Mouse (Mus musculus): ENCODE results near the gene Hspa1l. TPM values are rescaled to one million over a fixed set of nuclear protein-coding genes. Genes with fewer than 3 reads are reported as not detected.
"Not testable (repeated sequence)": the region's sequence is repeated elsewhere in the genome, so short reads cannot be mapped to it uniquely, and the experiment has no call there.

Hspa1l gene
- total RNA-seq, 2 experiments from 2014 or later, result 0.22 to 0.31 TPM

DNA sequence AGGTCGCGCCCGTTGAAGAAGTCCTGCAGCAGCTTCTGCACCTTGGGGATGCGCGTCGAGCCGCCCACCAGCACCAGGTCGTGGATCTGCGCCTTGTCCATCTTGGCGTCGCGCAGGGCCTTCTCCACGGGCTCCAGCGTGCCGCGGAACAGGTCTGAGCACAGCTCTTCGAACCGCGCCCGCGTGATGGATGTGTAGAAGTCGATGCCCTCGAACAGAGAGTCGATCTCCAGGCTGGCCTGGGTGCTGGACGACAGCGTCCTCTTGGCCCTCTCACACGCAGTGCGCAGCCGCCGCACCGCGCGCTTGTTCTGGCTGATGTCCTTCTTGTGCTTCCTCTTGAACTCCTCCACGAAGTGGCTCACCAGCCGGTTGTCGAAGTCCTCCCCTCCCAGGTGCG, 1.7 kb upstream of the Hspa1l start:
- not testable (repeated sequence) for DNase-seq (ENCODE audit: extremely low spot score in 1 of 2, low spot score in 1 of 2)

DNA sequence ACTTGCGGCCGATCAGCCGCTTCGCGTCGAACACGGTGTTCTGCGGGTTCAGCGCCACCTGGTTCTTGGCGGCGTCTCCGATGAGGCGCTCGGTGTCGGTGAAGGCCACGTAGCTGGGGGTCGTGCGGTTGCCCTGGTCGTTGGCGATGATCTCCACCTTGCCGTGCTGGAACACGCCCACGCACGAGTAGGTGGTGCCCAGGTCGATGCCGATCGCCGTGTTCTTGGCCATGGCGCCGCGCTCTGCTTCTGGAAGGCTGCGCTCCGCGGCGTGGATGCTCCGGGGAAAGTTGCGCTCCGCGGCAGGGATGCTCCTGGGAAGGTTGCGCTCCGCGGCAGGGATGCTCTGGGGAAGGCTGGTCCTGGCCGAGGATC, 822 bp upstream of the Hspa1l start:
- DNase-seq (ENCODE audit: extremely low spot score in 1 of 2, low spot score in 1 of 2), result not testable (repeated sequence)

DNA sequence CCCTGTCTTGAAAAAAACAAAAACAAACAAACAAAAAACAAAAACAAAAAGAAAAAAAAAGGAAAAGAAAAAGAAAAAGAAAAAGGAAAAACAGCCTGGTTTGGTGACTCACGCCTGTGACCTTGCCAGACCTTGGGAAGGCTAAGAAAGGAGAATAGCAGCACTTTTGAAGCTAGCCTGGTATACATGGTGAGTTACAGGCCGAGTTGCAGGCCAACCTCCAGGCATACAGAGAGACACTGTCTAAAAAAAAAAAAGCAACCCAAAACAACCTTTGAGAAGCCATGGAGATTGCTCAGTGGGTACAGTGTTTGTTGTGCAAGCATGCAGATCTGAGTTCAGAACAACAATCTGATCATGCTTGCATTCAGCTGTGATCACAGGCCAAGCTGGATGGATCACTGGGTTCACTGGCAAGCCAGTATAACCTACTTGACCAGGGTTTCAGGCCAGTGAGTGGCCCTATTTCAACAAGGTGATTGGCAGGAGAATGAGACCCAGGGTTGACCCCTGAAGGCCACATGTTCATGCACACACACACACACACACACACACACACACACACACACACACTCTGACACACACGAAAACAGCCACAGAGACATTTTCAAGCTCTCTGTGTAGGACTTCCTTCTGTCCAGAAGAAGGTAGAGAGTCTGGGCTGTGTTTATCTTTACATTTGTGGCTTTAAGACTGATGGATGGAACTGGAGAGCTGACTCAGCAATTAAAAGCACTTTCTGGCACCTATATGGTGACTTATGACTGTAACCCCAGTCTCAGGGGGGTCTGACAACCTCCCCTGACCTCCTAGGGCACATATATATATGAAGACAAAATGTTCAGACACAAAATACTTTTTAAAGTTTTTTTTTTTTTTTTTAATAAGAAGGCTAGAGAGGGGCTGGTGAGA, 3.3 kb downstream of the Hspa1l start:
- no peak for DNase-seq (ENCODE audit: extremely low spot score in 1 of 2, low spot score in 1 of 2)

DNA sequence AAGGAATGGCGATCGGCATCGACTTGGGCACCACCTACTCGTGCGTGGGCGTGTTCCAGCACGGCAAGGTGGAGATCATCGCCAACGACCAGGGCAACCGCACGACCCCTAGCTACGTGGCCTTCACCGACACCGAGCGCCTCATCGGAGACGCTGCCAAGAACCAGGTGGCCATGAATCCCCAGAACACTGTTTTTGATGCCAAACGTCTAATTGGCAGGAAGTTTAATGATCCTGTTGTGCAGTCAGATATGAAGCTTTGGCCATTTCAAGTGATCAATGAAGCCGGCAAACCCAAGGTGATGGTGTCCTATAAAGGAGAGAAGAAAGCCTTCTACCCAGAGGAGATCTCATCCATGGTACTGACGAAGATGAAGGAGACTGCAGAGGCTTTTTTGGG, 4.5 kb downstream of the Hspa1l start:
- DNase-seq (ENCODE audit: extremely low spot score in 1 of 2, low spot score in 1 of 2), result no peak

DNA sequence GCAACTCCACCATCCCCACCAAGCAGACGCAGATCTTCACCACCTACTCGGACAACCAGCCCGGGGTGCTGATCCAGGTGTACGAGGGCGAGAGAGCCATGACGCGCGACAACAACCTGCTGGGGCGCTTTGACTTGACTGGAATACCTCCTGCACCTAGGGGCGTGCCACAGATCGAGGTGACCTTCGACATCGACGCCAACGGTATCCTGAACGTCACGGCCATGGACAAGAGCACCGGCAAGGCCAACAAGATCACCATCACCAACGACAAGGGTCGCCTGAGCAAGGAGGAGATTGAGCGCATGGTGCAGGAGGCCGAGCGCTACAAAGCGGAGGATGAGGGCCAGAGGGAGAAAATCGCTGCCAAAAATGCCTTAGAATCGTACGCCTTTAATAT, 5.7 kb downstream of the Hspa1l start:
- no peak for DNase-seq (ENCODE audit: extremely low spot score in 1 of 2, low spot score in 1 of 2)

DNA sequence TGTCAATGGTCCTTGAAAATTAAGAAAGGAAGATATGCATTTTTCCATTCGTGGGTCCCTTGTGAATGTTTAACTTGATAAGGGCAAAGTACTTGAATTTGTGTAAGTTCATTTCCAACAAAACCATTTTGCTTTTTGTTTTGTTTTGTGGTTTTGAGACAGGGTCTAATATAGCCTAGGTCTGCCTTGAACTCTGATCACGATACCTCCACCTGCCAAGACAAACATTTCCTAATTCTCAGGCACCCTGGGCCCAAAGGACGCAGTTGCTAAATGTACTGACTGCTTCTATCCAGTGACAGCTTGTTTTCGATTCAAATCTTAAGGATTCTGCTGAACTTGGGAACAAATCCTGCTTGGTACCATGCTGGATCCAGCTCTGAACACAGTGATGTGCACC, 7.1 kb downstream of the Hspa1l start:
- no peak for DNase-seq (ENCODE audit: extremely low spot score in 1 of 2, low spot score in 1 of 2)

DNA sequence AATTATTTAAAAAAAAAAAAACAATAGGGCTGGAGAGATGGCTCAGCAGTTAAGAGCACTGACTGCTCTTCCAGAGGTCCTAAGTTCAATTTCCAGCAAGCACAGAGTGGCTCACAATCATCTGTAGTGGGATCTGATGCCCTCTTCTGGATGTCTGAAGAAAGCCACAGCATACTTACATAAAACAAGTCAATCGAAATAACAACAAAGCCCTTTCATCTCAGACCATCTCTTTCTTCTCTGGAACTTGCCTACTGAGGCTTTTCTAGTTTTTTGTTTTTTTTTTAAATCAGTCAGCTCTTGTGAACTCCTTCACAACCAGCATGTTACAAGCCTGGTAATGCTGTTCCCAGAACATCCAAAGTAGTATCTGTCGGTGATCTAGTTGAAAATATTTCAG, 8.2 kb downstream of the Hspa1l start:
- DNase-seq (ENCODE audit: extremely low spot score in 1 of 2, low spot score in 1 of 2), result no peak

DNA sequence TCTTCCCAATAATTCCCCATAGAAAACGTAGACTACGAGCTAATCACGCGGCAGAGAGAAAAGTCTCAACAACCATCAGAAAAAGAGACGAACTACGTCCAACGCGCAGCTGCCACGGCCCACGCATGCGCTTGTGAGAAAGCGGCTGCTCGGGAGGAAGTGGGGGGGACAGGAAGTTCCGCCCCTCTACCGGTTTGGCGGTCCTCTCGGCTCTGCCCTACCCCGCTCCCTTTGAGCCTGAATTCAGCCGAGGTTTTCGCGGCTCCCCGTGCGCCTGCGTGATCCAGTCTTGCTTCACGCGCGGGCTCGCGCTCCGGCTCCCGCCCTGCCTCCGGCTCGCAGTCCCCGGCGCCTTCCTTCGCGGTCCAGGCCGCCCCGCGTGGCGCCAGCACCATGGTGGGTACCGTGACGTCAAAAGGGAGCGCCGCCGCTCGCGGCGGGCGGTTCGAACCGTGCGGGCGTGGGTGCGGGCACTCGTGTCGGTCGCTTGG, 9.2 kb downstream of the Hspa1l start, which contains the start of gene Lsm2:
Gene Lsm2, plus strand, starts transcription at position 173 of the 491 bp plus-strand sequence.
- DNase-seq (ENCODE audit: extremely low spot score in 1 of 2, low spot score in 1 of 2), result peak; percentile 78 to 98

DNA sequence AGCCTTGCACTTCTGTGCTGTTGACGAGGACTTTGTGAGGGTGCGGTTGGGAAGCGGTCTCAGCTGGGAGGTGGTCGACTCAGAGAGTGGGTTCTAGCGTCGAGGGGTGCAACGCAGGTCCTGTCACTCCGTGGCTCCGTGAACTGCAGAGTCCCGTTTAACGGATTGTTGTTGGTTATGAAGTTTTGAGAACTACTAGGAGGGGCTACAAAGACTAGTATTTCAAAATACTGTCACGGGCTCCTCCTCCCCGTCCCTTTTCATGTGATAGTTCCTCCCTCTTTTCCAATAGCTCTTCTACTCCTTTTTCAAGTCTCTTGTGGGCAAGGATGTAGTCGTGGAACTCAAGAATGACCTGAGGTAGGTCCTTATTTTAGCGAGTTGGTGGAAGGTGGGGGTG, 9.8 kb downstream of the Hspa1l start:
- DNase-seq (ENCODE audit: extremely low spot score in 1 of 2, low spot score in 1 of 2), result no peak

DNA sequence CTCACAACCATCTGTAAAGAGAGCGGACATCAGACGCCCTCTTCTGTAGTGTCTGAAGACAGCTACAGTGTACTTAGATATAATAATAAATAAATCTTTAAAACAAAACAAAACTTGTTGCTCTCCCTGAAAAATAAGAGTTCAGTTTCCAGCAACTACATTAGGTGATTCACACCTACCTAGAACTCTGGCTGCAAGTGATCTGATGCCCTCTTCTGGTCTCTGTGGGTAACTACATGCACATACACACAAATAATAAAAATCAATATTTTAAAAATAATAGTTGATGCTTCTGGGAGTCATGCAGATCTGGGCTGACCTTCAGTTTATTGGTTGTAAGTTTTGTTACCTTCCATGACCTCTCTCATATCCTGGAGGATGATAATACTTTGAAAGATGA, 11.7 kb downstream of the Hspa1l start:
- no peak for DNase-seq (ENCODE audit: extremely low spot score in 1 of 2, low spot score in 1 of 2)

DNA sequence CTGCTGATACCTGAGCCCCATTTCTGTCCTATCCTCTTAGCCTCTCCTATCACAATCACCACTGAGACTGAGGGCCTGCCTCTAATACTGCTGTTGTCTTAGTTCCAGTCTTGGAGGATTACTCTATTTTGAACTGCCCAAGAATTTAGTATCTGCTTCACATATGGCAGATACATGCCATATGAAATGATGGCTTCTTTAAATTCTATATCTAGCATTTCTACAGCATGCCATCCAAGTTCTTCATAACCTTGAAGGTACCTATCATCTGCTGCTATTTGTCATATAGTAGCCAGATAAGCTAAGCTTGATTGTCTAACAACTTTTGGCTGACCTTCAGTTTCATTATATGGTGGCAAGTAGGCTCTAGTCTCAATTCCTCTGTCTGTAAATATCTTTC, 22.2 kb downstream of the Hspa1l start:
- no peak for DNase-seq (ENCODE audit: extremely low spot score in 1 of 2, low spot score in 1 of 2)

DNA sequence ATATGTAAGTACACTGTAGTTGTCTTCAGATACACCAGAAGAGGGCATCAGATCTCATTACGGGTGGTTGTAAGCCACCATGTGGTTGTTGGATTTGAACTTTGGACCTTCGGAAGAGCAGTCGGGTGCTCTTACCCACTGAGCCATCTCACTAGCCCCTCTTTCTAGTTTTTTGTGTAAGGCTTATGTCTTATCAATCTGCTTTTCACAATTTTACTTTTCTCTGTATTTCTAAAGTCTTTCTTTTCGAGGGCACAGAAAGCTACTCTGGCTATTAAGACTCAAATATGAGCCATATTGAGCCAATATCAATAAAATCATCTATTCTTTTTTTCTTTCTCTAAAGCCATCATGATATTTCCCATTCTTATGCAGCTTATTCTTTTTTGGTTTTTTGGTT, 22.7 kb downstream of the Hspa1l start:
- DNase-seq (ENCODE audit: extremely low spot score in 1 of 2, low spot score in 1 of 2), result not testable (repeated sequence)

DNA sequence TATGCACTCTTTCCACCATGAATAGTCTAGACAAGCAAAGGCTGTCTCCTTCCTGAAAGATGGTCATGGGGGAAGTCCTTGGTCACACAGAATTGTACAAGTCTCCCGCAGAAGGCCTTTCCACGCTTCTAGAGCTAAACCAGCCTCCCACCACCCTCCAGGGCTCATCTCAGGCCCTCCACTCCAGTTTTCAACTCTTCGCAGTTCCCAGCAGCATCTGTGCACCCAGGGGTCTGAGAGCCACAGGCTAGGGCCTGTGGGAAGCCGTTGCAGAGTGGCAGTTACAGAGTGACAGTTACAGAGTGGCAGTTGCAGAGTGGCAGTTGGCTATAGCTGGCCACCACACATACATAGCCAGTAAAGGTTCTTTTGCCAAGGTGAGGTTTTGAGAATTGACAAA, 23.4 kb downstream of the Hspa1l start:
- not testable (repeated sequence) for DNase-seq (ENCODE audit: extremely low spot score in 1 of 2, low spot score in 1 of 2)

DNA sequence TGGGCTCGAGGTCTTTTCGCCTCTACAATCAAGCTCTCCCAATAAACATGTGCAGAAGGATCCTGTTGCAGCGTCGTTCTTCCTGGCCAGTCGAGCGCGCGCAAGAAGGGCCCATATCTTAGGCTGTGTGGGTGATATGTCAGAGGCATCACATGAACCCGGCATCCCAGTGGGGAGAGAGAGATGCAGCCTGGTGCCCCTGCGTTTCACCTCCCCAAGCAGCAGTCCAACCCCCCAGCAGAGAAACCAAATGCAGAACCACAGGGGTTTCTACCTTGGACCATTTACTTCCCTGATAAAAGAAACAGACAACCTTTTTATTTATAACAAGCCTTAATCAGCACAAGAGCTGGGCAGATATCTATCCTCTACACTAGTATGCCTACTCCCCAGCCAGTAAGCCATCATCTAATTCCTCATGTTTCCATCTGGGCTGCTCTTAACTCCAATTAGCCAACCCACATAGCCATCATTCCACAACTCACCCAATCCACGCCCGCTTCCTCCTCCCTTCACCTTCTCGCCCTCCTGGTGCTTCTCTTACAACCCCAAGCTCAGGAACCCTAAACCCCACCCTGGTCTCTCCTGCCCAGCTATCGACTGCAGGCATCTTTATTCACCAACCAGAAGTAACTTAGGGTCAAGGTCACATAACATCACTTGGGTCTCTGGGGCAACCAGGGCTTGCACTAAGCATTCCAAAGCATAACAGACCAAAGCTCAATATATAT, 24.1 kb downstream of the Hspa1l start:
- DNase-seq (ENCODE audit: extremely low spot score in 1 of 2, low spot score in 1 of 2), result no peak

DNA sequence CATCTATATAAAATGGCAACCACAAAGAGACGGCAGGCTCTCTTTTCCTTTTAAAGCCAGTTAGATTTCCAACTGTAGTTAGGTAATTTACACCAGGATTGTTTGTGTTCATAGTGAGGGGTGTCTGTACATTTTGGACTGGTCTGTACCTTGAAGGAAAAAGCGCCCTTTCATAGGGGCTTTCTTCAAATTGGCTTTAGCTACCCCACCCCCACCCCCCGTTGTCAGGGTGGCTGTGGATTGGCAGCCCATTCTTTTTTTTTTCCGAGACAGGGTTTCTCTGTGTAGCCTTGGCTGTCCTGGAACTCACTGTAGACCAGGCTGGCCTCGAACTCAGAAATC, 24.6 kb downstream of the Hspa1l start:
- DNase-seq (ENCODE audit: extremely low spot score in 1 of 2, low spot score in 1 of 2), result no peak

DNA sequence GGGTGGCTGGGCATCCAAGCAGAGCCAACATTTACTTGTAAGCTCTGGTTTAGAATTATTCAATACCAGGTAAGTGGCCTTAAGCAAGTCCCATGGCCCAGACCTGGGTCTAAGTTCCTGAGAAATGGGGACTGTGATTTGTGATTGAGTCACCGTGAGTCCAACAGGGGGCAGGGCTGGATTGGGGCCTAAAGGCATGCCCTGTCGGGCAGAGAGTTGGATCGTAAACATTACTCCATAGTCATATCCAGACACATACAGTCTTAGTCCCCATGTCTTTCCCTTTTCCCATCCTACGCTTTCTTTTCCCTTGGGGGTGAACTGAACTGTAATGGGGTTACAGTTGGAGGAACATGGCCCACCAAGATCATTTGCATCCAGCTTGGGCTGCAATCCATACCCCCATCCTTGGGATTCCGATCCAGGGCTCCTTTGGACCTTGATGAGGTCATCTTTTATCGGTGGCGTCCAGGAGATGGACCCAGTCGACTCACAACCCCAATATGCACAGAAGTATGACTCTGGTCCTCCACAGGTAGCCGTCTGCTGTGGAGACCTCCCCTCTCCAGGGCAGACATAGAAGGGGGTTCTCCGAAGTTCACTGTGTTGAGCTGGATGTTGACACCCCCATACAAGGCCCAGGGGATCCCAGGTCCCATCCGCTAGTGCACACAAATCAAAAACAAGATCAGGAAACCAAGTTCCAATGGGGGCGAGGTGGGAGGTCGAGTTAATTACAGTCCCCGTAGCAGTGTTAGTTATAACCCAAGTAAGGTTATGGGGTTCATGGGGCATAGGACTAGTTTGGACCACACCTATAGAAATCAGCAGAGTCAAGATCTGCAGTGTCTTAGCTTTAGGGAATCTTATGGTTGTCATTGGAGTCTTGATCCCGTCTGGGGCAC, 26.3 kb downstream of the Hspa1l start:
- DNase-seq (ENCODE audit: extremely low spot score in 1 of 2, low spot score in 1 of 2), result no peak

DNA sequence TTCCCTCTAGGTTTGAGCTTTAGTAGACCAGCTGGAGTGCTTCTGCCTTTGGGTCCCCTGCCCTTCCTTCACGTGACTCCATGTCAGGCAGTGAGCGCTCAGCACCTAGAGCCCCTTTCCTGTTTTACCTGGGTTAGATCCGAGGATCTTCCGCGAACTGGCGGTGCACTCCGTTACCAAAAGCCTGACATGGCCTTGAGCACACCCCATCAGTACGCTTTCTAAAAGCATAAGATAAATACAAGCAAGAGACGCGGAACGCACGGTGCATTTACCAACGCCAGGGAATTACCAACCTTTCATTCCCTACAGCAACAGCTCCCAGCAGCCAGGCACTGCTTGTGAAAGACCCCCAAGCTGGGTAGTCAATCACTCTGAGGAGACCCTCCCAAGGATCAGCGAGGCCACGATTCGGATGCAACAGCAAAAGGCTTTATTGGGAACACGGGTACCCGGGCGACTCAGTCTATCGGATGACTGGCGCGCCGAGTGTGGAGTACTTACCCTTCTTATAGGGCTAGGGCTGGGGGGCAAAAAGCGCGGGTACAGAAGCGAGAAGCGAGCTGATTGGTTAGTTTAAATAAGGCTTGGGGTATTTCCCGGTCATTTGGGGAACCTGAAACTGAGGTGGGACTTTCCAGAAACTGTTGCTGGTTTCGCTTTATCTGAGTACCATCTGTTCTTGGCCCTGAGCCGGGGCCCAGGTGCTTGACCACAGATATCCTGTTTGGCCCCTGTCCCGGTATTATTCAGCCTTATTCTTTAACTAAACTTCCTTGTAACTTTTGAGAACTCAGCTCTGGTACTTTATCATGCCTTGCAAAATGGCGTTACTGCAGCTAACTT, 27.6 kb downstream of the Hspa1l start:
- not testable (repeated sequence) for DNase-seq (ENCODE audit: extremely low spot score in 1 of 2, low spot score in 1 of 2)

DNA sequence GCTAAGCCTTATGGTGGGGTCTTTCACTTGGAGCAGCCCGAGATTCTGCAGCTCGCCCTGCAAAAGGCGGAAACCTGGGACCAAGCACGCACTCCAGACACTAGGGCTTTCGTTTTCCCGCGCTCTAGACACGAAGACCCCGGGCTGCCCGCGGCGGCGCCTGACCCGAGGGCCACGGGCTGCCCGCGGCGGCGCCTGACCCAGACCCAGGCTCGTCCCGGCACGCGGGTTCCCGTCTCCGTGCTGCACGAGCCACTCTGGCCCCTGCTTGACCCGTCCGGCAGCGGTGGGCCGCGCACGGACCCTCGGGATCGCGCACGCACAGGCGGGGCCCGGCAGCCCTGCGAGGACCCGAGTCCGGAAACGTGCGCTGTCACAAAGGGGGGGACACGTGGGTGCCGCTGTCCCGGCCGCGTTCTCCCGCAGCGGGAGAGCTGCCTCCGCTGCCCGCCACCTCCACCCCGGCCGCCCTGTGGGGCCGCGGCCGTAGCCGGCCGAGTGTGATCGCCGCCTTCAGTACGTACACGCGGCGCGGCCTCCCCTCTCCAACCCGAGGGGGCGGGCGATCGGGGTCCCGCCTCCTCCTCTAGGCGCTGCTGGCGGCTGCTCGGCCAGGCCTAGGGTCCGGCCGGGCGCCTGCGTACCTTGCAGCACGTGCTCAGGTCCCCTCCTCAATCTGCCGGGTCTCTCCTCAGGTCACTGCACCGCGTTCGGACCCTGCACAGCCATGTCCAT, 28.4 kb downstream of the Hspa1l start, which contains the start of gene Vars:
Gene Vars, plus strand, starts transcription at position 271 of the 735 bp plus-strand sequence.
- peak; percentile 68 to 79 for DNase-seq (ENCODE audit: extremely low spot score in 1 of 2, low spot score in 1 of 2)
